Comparison of ENCODE assay signal across 8 mouse cellular contexts in genomic region chr11:76666002-76666649, GRCm38 (mm10). TPM values are rescaled to one million over a fixed set of nuclear protein-coding genes. Genes with fewer than 3 reads are reported as not detected.
A peak's percentile ranks its signal among the peaks of the same experiment; 100 is the strongest.
DNase-seq lines count a peak whose midpoint lies in the region; ATAC-seq lines count a peak whose summit lies in the region.

No protein-coding gene starts in this region.

- peak overlapping the region; percentile 48 for H3K4me2 ChIP-seq in stomach, embryonic 16.5 days (ENCODE audit: low read depth, low read length)

- peak overlapping the region; percentile 43 for H3K9ac ChIP-seq in stomach, embryonic 16.5 days (ENCODE audit: low read length)

- no peak for ATAC-seq in stomach, embryonic 16.5 days (ENCODE audit: insufficient read depth, low FRiP score)

- DNase-seq in cerebellum, postnatal 10 days = peak; percentile 51 to 56
- no peak for DNase-seq in cerebellum, adult 9-10 months
- DNase-seq in urinary bladder, postnatal 14 days (ENCODE audit: low spot score) = peak; percentile 12
- no peak for DNase-seq in urinary bladder, postnatal 4 days (ENCODE audit: low spot score in 2 of 2)
- DNase-seq in kidney, postnatal 36 days = peak; percentile 14 to 52
- no peak for DNase-seq in gastrocnemius, postnatal 10 days
- DNase-seq in urinary bladder, postnatal 10 days (ENCODE audit: low spot score) = no peak

- H3K36me3 ChIP-seq in stomach, embryonic 16.5 days (ENCODE audit: control insufficient read depth, insufficient read depth, low read length) = no peaks in the 10 kb centered on the region

- 11% methylated on average over 35 of the region's 35 CpGs for WGBS in stomach, embryonic 16.5 days

- peak overlapping the region; percentile 33 for H3K4me3 ChIP-seq in stomach, embryonic 16.5 days (replicated peaks; ENCODE audit: low read length)

- H3K4me1 ChIP-seq in stomach, embryonic 16.5 days (ENCODE audit: control insufficient read depth, insufficient read depth, low read length) = 0 out of 2 replicates have a peak, but pooled peaks cover 3% of the 10 kb centered on the region

- peaks cover 19% of the 10 kb centered on the region for H3K27me3 ChIP-seq in stomach, embryonic 16.5 days (ENCODE audit: control insufficient read depth, insufficient read depth, low read length)

- no peaks in the 10 kb centered on the region for H3K9me3 ChIP-seq in stomach, embryonic 16.5 days (replicated peaks; ENCODE audit: control insufficient read depth, low read length)

- H3K27ac ChIP-seq in stomach, embryonic 16.5 days (ENCODE audit: low read length) = no peak overlapping the region

RNA-seq across cellular contexts. Expression of gene Bhlha9, which starts 6.1 kb away (rescaled TPM):
- polyA plus RNA-seq in stomach, embryonic 16.5 days (2015; fragmentation: Nextera tagmentation; extraction: Ambion mirVana) = not detected in 2 replicates
- total RNA-seq in gastrocnemius, postnatal 10 days (2021) = not detected

RNA-seq across cellular contexts. Expression of gene Trarg1, which starts 13.5 kb away (rescaled TPM):
- 0.75 and 0.94 TPM in 2 replicates for polyA plus RNA-seq in stomach, embryonic 16.5 days (2015; fragmentation: Nextera tagmentation; extraction: Ambion mirVana)
- total RNA-seq in gastrocnemius, postnatal 10 days (2021) = 1 to 10 TPM; 2.0 to 2.1 TPM

RNA-seq across cellular contexts. Expression of gene Abr, which starts 44.0 kb away (rescaled TPM):
- polyA plus RNA-seq in stomach, embryonic 16.5 days (2015; fragmentation: Nextera tagmentation; extraction: Ambion mirVana) = 27.1 and 28.8 TPM in 2 replicates
- 10 to 100 TPM; 23.9 to 27.0 TPM for total RNA-seq in gastrocnemius, postnatal 10 days (2021)

Comparison
In these comparisons a context has a peak if more than half of its experiments do, and no peak if none do; other contexts are left out.
1. DNase-seq: peak in cerebellum, postnatal 10 days (2 of 2), urinary bladder, postnatal 14 days (single experiment) and kidney, postnatal 36 days (2 of 2); none in cerebellum, adult 9-10 months (single experiment), urinary bladder, postnatal 4 days (0 of 2), gastrocnemius, postnatal 10 days (single experiment) and urinary bladder, postnatal 10 days (single experiment).